Mouse (Mus musculus) spleen, postnatal 4 days (tissue): ENCODE measurements at regions not wholly inside any gene's neighbourhood (a gene's known extent, or its start where the extent isn't known, plus 50 kb on each side); places are given as distances from the start of the nearest gene placed in this dataset.

Experiments used
- DNase-seq, 2 experiments: peaks; one replicate each; pipeline ENCODE4 v3.0.0; 2022; ENCODE audit warnings: low spot score in 2 of 2

GRCm38 (mm10) chr14:58224419-58224818 lies 154.1 kb downstream of the Fgf9 start:
- no peak for DNase-seq

- DNase-seq = no peak
Observed at GRCm38 (mm10) chr14:58208401-58208800, 138.1 kb downstream of the Fgf9 start.

- no peak for DNase-seq
Observed at GRCm38 (mm10) chr14:58202607-58203295, 132.4 kb downstream of the Fgf9 start.

GRCm38 (mm10) chr14:58189948-58190347 lies 119.6 kb downstream of the Fgf9 start:
- no peak for DNase-seq

- no peak for DNase-seq
Observed at GRCm38 (mm10) chr14:58182869-58183268, 112.5 kb downstream of the Fgf9 start.

- DNase-seq = no peak
Observed at GRCm38 (mm10) chr14:58180724-58181123, 110.4 kb downstream of the Fgf9 start.

GRCm38 (mm10) chr14:58175651-58176363 lies 105.5 kb downstream of the Fgf9 start:
- no peak for DNase-seq

GRCm38 (mm10) chr14:58174512-58174911 lies 104.2 kb downstream of the Fgf9 start:
- no peak for DNase-seq

GRCm38 (mm10) chr14:58168920-58169319 lies 98.6 kb downstream of the Fgf9 start:
- DNase-seq = no peak
